Mouse (Mus musculus): Measurements from ENCODE around the gene Tjp2. TPM values are rescaled to one million over a fixed set of nuclear protein-coding genes. Genes with fewer than 3 reads are reported as not detected.

Gene Tjp2
- total RNA-seq, 2 experiments from 2014 or later: 3.7 TPM; not detected in 1

- ATAC-seq (replicated peaks; ENCODE audit: low FRiP score, poor library complexity, severe bottlenecking): no peak
These were observed 471 bp upstream of the Tjp2 start for GRCm38 (mm10) chr19:24225305-24225696.

- ATAC-seq (replicated peaks; ENCODE audit: low FRiP score, poor library complexity, severe bottlenecking): no peak
These were observed 979 bp downstream of the Tjp2 start for GRCm38 (mm10) chr19:24223851-24224251.

DNA sequence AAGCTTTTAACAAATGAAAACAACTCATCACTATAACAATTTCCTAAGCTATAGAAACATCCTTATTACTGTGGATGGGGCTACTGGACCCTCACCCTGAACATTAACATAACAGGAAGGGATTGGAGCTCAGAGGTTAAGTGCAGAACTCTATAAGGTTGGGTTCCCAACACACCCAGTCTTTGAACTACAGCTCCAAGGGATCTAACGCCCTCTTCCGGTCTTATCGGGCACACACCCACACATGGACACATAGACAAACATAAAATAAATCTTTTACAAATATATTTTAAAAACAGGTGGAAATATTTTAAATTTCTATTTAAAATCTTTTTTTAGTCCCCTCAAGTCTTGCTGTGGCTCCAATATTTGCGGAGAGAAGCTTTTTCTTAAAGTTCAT, 3.4 kb downstream of the Tjp2 start:
- no peak for ATAC-seq (replicated peaks; ENCODE audit: low FRiP score, poor library complexity, severe bottlenecking)

DNA sequence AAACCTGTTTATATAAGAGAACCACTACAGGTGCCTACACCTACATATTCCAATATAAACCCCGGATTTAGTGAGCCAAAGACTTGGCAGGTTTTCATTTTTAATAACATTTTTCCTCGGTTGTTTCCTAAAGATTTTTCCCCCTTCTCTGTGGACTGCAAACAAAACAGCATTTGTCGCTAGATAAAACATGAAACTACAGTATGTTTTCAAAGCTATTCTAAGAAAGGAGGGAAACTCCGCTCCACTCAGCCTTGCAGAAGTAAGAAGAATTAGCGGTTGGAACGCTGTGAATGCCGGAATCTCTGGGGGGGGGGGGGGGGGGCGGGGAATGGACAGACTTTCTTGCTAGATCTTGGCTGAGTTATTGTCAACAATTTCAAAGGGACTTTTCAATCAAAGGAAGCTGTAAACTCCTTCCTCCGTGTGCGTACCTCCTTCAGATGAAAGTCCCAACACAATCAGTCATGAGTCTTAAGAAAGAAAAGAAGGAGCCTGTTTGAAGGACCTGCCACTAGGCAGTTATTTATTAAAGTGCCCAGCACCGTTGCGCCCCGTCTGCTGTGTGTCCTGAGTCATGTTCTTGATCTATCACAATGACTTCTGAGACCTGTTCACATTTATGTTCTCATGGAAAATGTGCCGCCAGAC, 3.9 kb downstream of the Tjp2 start:
- ATAC-seq (replicated peaks; ENCODE audit: low FRiP score, poor library complexity, severe bottlenecking): no peak

- no peak for ATAC-seq (replicated peaks; ENCODE audit: low FRiP score, poor library complexity, severe bottlenecking)
These were observed 5.8 kb downstream of the Tjp2 start for GRCm38 (mm10) chr19:24219011-24219410.

GRCm38 (mm10) chr19:24218291-24218690, 6.5 kb downstream of the Tjp2 start:
- ATAC-seq (replicated peaks; ENCODE audit: low FRiP score, poor library complexity, severe bottlenecking): no peak

DNA sequence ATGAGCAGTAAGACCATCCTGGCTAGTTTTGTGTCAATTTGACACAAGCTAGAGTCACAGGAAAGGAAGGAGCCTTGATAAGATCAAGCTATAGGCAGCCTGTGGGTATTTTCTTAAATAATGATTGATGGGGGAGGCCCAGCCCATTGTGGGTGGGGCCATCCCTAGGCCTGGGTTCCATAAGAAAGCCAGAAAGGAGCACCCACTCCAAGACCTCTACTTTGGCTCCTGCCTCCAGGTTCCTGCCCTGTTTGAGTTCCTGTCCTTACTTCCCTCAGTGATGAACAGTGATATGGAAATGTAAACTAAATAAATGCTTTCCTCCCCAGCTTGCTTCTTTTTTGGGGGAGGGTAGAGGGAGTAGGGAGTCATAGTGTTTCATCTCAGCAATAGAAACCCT, 7.0 kb downstream of the Tjp2 start:
- no peak for ATAC-seq (replicated peaks; ENCODE audit: low FRiP score, poor library complexity, severe bottlenecking)

DNA sequence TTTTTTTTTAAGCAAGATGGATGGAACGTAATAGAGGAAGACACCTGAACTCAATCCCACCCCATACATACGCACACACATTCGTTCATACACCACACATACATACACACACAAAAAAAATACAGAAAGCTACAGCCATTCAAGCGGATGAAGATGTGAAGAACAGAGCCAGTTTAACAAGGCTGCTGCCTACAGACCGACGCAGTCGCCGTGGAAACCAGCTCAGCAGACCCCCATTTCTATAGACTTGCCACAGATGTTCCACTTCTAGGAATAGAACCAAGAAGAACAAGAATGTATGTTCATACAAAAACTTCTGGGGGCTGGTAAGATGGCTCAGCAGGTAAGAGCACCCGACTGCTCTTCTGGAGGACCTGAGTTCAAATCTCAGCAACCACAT, 8.1 kb downstream of the Tjp2 start:
- ATAC-seq (replicated peaks; ENCODE audit: low FRiP score, poor library complexity, severe bottlenecking): no peak

DNA sequence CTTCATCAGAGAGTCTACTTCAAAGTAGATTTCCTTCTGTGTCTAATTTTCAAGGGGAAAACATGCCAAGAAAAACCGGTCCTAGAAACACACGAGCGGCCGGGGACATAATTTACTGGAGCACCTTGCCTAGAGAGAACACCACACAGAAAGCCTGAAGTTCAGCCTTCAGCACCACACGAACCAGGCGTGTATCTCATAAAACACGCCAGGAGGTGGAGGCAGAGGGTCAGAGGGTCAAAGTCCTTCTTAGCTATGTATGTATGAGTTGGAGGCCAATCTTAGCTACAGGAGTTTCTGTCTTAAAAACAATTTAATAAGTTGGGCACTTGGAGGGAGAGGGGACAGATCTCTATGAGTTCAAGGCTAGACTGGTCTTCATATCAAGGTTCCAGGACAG, 9.9 kb downstream of the Tjp2 start:
- no peak for ATAC-seq (replicated peaks; ENCODE audit: low FRiP score, poor library complexity, severe bottlenecking)

DNA sequence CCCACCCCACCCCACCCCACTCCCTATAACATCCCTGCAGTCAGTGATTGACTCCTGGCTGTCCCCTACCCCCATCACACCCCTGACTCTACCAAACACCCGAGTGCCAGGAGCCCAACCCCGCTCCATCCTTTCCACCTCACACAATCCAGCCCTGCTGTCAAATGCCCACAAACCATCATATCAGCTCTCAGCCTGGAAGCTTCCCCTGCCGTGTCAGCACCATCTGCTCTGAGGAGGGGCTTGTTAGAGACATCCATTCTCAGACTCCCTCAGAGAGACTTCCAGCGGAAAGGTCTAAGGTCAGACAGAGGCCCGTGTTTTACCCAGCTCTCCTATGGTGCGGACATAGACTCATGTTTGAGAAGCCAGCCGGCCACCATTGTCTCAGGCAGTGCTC, 11.5 kb downstream of the Tjp2 start:
- no peak for ATAC-seq (replicated peaks; ENCODE audit: low FRiP score, poor library complexity, severe bottlenecking)

GRCm38 (mm10) chr19:24212552-24213249, 12.1 kb downstream of the Tjp2 start:
- no peak for ATAC-seq (replicated peaks; ENCODE audit: low FRiP score, poor library complexity, severe bottlenecking)

GRCm38 (mm10) chr19:24211168-24211567, 13.7 kb downstream of the Tjp2 start:
- ATAC-seq (replicated peaks; ENCODE audit: low FRiP score, poor library complexity, severe bottlenecking): no peak

DNA sequence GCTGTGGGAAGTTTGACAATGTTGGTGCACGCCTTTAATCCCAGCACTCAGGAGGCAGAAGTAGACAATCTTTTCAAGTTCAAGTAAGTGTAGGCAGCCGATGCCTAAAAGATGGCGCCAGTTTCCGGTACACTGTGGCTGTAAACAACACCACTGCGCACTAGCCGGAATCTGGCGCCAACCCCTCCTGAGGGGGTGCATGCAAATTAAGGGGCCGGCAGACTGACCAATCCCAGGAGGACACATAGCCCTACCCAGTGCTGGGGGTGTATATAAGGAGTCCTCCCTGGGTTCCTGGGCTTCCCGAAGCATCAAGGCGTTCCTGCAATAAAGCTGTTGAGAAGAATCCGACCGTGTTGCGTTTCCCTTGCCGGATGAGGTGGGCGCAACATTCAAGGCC, 15.3 kb downstream of the Tjp2 start:
- ATAC-seq (replicated peaks; ENCODE audit: low FRiP score, poor library complexity, severe bottlenecking): no peak

GRCm38 (mm10) chr19:24207967-24208366, 16.9 kb downstream of the Tjp2 start:
- ATAC-seq (replicated peaks; ENCODE audit: low FRiP score, poor library complexity, severe bottlenecking): no peak

- no peak for ATAC-seq (replicated peaks; ENCODE audit: low FRiP score, poor library complexity, severe bottlenecking)
These were observed 19.8 kb downstream of the Tjp2 start for GRCm38 (mm10) chr19:24205001-24205400.

GRCm38 (mm10) chr19:24201848-24202247, 23.0 kb downstream of the Tjp2 start:
- ATAC-seq (replicated peaks; ENCODE audit: low FRiP score, poor library complexity, severe bottlenecking): no peak

DNA sequence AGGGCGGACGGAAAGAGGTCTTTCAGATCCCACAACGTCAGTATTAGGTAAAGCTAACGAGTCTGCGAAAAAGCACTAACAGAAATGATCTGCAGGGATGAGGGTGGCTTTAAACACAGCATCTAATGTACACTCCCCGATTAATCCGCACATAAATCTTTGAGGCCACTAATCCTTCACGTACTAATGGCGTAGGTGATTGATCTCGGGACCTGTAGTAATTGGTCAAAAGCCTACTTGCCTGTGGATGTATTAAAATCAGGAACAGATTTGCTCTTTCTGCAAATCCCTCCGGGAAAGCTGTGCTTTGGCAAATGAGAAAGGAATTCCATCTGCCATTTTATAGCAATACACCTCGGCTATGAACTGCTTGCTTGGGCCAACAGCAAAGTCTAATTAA, 24.3 kb downstream of the Tjp2 start:
- ATAC-seq (replicated peaks; ENCODE audit: low FRiP score, poor library complexity, severe bottlenecking): no peak

- no peak for ATAC-seq (replicated peaks; ENCODE audit: low FRiP score, poor library complexity, severe bottlenecking)
These were observed 26.0 kb downstream of the Tjp2 start for GRCm38 (mm10) chr19:24198676-24199303.

DNA sequence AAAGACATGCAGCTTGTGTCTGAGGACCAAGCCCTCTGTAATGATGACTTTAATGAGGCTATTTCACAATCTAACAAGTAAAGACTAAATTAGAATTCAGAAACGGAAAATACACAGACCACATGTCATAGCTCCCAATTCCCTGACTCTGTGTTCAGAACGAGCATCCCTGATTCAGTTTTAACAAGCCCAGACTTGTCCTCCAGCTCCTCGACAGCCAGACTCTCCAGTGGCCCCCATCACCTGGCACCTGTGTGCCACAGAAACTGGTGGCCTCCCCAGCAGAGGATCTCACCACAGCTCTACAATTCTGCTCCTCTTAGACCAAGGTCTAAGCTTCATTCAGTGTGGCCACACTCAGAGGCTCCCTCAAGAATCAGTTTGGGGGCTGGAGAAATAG, 27.5 kb downstream of the Tjp2 start:
- ATAC-seq (replicated peaks; ENCODE audit: low FRiP score, poor library complexity, severe bottlenecking): no peak

DNA sequence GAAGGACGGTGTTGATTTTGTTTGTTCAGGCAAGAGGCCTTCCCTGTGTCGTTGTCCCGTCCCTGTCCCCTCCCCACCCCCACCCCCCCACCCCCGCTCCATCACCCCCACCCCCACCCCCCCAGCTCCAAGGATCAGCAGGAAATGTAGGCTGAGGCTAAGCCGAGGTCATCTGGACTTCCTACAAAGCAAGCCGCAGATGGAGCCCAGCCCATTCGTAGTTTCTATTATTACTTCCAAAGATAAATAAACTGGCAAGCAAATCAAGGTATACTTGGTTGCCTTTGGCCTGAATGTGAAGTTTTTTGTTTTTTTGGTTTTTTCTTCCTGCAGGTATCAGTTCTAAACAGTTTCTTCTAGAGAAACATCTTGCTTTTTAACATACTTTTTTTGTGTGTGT, 29.6 kb downstream of the Tjp2 start:
- no peak for ATAC-seq (replicated peaks; ENCODE audit: low FRiP score, poor library complexity, severe bottlenecking)

- no peak for ATAC-seq (replicated peaks; ENCODE audit: low FRiP score, poor library complexity, severe bottlenecking)
These were observed 30.6 kb downstream of the Tjp2 start for GRCm38 (mm10) chr19:24194216-24194615.
